In genomic region chr4:145836863-145837440, GRCm38 (mm10) we compare ENCODE assay signal across 8 mouse cellular contexts. TPM values are rescaled to one million over a fixed set of nuclear protein-coding genes. Genes with fewer than 3 reads are reported as not detected.
A peak's percentile ranks its signal among the peaks of the same experiment; 100 is the strongest.
DNase-seq lines count a peak whose midpoint lies in the region; ATAC-seq and TF ChIP-seq lines count a peak whose summit lies in the region.
"Not testable (repeated sequence)": the region's sequence is repeated elsewhere in the genome, so short reads cannot be mapped to it uniquely, and the experiment has no call there.

No protein-coding gene starts in this region.

- peak overlapping the region; percentile 73 for H3K4me3 ChIP-seq in E14TG2a.4 (replicated peaks; ENCODE audit: low read length)
- H3K4me3 ChIP-seq in gastrocnemius, adult 2 months; lung, embryonic 14.5 days (ENCODE audit: low read depth, low read length); neural tube, embryonic 12.5 days: not testable (repeated sequence)

- 55% methylated on average over 47 of the region's 75 CpGs for WGBS in lung, embryonic 14.5 days
- 62% methylated on average over 53 of the region's 75 CpGs for WGBS in neural tube, embryonic 12.5 days

- not testable (repeated sequence) for H3K27me3 ChIP-seq in E14TG2a.4 (ENCODE audit: insufficient read depth, low read length); lung, embryonic 14.5 days (ENCODE audit: insufficient read depth, low read length); neural tube, embryonic 12.5 days (replicated peaks)

- H3K27ac ChIP-seq in gastrocnemius, adult 2 months; lung, embryonic 14.5 days (ENCODE audit: low read depth); neural tube, embryonic 12.5 days: not testable (repeated sequence)

- ATAC-seq in hematopoietic stem cell, adult 5-6 weeks (replicated peaks in 1 of 2; ENCODE audit: insufficient read depth in 1 of 2, low FRiP score in 2 of 2, low TSS enrichment in 1 of 2, low read depth in 1 of 2, poor library complexity in 2 of 2, severe bottlenecking in 2 of 2) = peak; percentile 20 to 54; a peak in 2 of 4 replicates
- peak; percentile 54 for ATAC-seq in lung, embryonic 14.5 days (ENCODE audit: insufficient read depth)
- peak; percentile 86 for ATAC-seq in neural tube, embryonic 12.5 days (ENCODE audit: low FRiP score, low read depth)

- H3K9me3 ChIP-seq in E14TG2a.4 (ENCODE audit: low read length); lung, embryonic 14.5 days (ENCODE audit: low read depth, low read length): not testable (repeated sequence)
- peaks cover 15% of the 10 kb centered on the region for H3K9me3 ChIP-seq in neural tube, embryonic 12.5 days

- H3K4me2 ChIP-seq in lung, embryonic 14.5 days; neural tube, embryonic 12.5 days (replicated peaks): not testable (repeated sequence)

- not testable (repeated sequence) for TF ChIP-seq CTCF in E14TG2a.4 (conservative IDR thresholded peaks at IDR 0.05; ENCODE audit: low read length); gastrocnemius, adult 2 months (IDR thresholded peaks at IDR 0.05); lung, embryonic 14.5 days (IDR thresholded peaks at IDR 0.05; ENCODE audit: low read depth)

- H3K36me3 ChIP-seq in E14TG2a.4 (ENCODE audit: insufficient read depth, low read length); lung, embryonic 14.5 days (ENCODE audit: insufficient read depth); neural tube, embryonic 12.5 days: not testable (repeated sequence)

- DNase-seq in embryo, embryonic 10 days (ENCODE audit: low spot score) = peak; percentile 2
- DNase-seq in gastrocnemius, adult 2 months = peak; percentile 14
- DNase-seq in kidney, postnatal 4 days = peak; percentile 3 to 6
- DNase-seq in lung, embryonic 14.5 days = not testable (repeated sequence)
- DNase-seq in thymus, postnatal 0 days (ENCODE audit: low spot score) = peak; percentile 1

- intact Hi-C loops in gastrocnemius, adult 2 months (cut with DNase I) = not testable (repeated sequence)

- not testable (repeated sequence) for H3K9ac ChIP-seq in lung, embryonic 14.5 days; neural tube, embryonic 12.5 days

- H3K4me1 ChIP-seq in E14TG2a.4 (replicated peaks; ENCODE audit: low read depth, low read length); lung, embryonic 14.5 days (ENCODE audit: insufficient read depth); neural tube, embryonic 12.5 days: not testable (repeated sequence)

RNA-seq across cellular contexts. Expression of gene Zfp986, which starts 31.6 kb away (rescaled TPM):
- not detected for total RNA-seq in gastrocnemius, adult 2 months (2021)
- total RNA-seq in hematopoietic stem cell, adult 5-6 weeks (2017) = not detected in 2 replicates
- polyA plus RNA-seq in lung, embryonic 14.5 days (2014; fragmentation: Nextera tagmentation; extraction: Ambion mirVana) = not detected in 2 replicates
- not detected in 2 replicates for polyA plus RNA-seq in neural tube, embryonic 12.5 days (2016; fragmentation: Nextera tagmentation; extraction: Ambion mirVana)
- not detected in 2 replicates for polyA plus RNA-seq in thymus, postnatal 0 days (2015; fragmentation: Nextera tagmentation; extraction: Ambion mirVana)
